Comparison of ENCODE assay signal across 14 mouse cellular contexts in genomic region chr13:84754821-84755725, GRCm38 (mm10).
A peak's percentile ranks its signal among the peaks of the same experiment; 100 is the strongest.
DNase-seq lines count a peak whose midpoint lies in the region; ATAC-seq and TF ChIP-seq lines count a peak whose summit lies in the region.
"Had no signal": no experiment of that assay in that cellular context is flagged by ENCODE, and none has a peak within 500 bp of the region (broad histone marks: within the 10 kb centered on the region; RNA-seq: fewer than 3 reads in every experiment).

No protein-coding gene starts in this region.

- peaks cover 9% of the 10 kb centered on the region; the same call in 1 of the 2 replicates for H3K4me1 ChIP-seq in cerebellum, adult 2 months (ENCODE audit: control insufficient read depth, insufficient read depth, low read length)
- peaks cover 11% of the 10 kb centered on the region; the same call in 1 of the 2 replicates for H3K4me1 ChIP-seq in midbrain, embryonic 12.5 days
- H3K4me1 ChIP-seq in midbrain, postnatal 0 days (ENCODE audit: insufficient read depth, low read length): no peaks in the 10 kb centered on the region
- peaks cover 51% of the 10 kb centered on the region for H3K4me1 ChIP-seq in forebrain, embryonic 13.5 days
- H3K4me1 ChIP-seq: embryonic facial prominence, embryonic 15.5 days; limb, embryonic 10.5 days; liver, embryonic 15.5 days had no signal

- no peak overlapping the region for H3K4me2 ChIP-seq in midbrain, embryonic 12.5 days (replicated peaks)
- H3K4me2 ChIP-seq in midbrain, postnatal 0 days (ENCODE audit: low read depth, low read length, poor library complexity, severe bottlenecking): no peak overlapping the region
- H3K4me2 ChIP-seq in forebrain, embryonic 13.5 days: peak overlapping the region; percentile 35
- H3K4me2 ChIP-seq: embryonic facial prominence, embryonic 15.5 days; liver, embryonic 15.5 days had no signal

- no peaks in the 10 kb centered on the region for H3K27me3 ChIP-seq in cerebellum, adult 2 months (ENCODE audit: control insufficient read depth, insufficient read depth, low read length)
- peaks cover 3% of the 10 kb centered on the region; the same call in 1 of the 2 replicates for H3K27me3 ChIP-seq in midbrain, embryonic 12.5 days
- no peaks in the 10 kb centered on the region for H3K27me3 ChIP-seq in midbrain, postnatal 0 days (ENCODE audit: insufficient read depth, low read length)
- H3K27me3 ChIP-seq in forebrain, embryonic 13.5 days: no peaks in the 10 kb centered on the region
- H3K27me3 ChIP-seq: embryonic facial prominence, embryonic 15.5 days; liver, embryonic 15.5 days had no signal

- no peak overlapping the region for H3K4me3 ChIP-seq in cerebellum, adult 2 months (replicated peaks; ENCODE audit: insufficient read depth, low read depth, low read length)
- no peak overlapping the region for H3K4me3 ChIP-seq in midbrain, embryonic 12.5 days
- no peak overlapping the region for H3K4me3 ChIP-seq in midbrain, postnatal 0 days (ENCODE audit: low read depth, low read length)
- peak overlapping the region; percentile 5 for H3K4me3 ChIP-seq in forebrain, embryonic 13.5 days
- H3K4me3 ChIP-seq: embryonic facial prominence, embryonic 15.5 days; limb, embryonic 10.5 days; liver, embryonic 15.5 days had no signal

- peak; percentile 49 to 55 for DNase-seq in cerebellum, adult 2 months
- DNase-seq in cerebellum, adult 11-12 months: no peak
- DNase-seq in midbrain, postnatal 0 days (ENCODE audit: low spot score): no peak
- DNase-seq in retina, postnatal 1 day: peak; percentile 30
- DNase-seq in lung, postnatal 14 days: no peak
- DNase-seq in yolk sac, embryonic 10.5 days (ENCODE audit: low spot score): no peak
- DNase-seq: adrenal gland, postnatal 14 days; kidney, adult 9 months; lung, postnatal 4 days had no signal

- peak overlapping the region; percentile 73 for H3K27ac ChIP-seq in cerebellum, adult 2 months (ENCODE audit: insufficient read depth, low read length)
- H3K27ac ChIP-seq in midbrain, embryonic 12.5 days (replicated peaks): peak overlapping the region; percentile 35; the same call in 1 of the 2 replicates
- no peak overlapping the region for H3K27ac ChIP-seq in midbrain, postnatal 0 days (ENCODE audit: low read depth, low read length)
- peak overlapping the region; percentile 88 for H3K27ac ChIP-seq in forebrain, embryonic 13.5 days
- H3K27ac ChIP-seq: embryonic facial prominence, embryonic 15.5 days; limb, embryonic 10.5 days; liver, embryonic 15.5 days had no signal

- H3K9me3 ChIP-seq in midbrain, embryonic 12.5 days: no peaks in the 10 kb centered on the region
- no peaks in the 10 kb centered on the region for H3K9me3 ChIP-seq in midbrain, postnatal 0 days (ENCODE audit: low read length)
- H3K9me3 ChIP-seq in forebrain, embryonic 13.5 days (replicated peaks): no peaks in the 10 kb centered on the region
- H3K9me3 ChIP-seq: embryonic facial prominence, embryonic 15.5 days; limb, embryonic 10.5 days; liver, embryonic 15.5 days had no signal

- H3K36me3 ChIP-seq in midbrain, embryonic 12.5 days: no peaks in the 10 kb centered on the region
- no peaks in the 10 kb centered on the region for H3K36me3 ChIP-seq in midbrain, postnatal 0 days (ENCODE audit: insufficient read depth, low read length)
- no peaks in the 10 kb centered on the region for H3K36me3 ChIP-seq in forebrain, embryonic 13.5 days (ENCODE audit: poor library complexity, severe bottlenecking)
- H3K36me3 ChIP-seq: embryonic facial prominence, embryonic 15.5 days; limb, embryonic 10.5 days; liver, embryonic 15.5 days had no signal

- TF ChIP-seq POLR2A in cerebellum, adult 2 months (IDR thresholded peaks at IDR 0.05; ENCODE audit: borderline replicate concordance, insufficient read depth, low read length): peak; percentile 19; the same call in 1 of the 2 replicates

- TF ChIP-seq CTCF in cerebellum, adult 2 months (IDR thresholded peaks at IDR 0.05; ENCODE audit: borderline replicate concordance, insufficient read depth, low read depth, low read length): no peak
- no peak for TF ChIP-seq CTCF in midbrain, postnatal 0 days (IDR thresholded peaks at IDR 0.05)

- H3K9ac ChIP-seq in midbrain, embryonic 12.5 days (replicated peaks): no peak overlapping the region
- H3K9ac ChIP-seq in midbrain, postnatal 0 days (replicated peaks; ENCODE audit: low read length, poor library complexity, severe bottlenecking): no peak overlapping the region
- peak overlapping the region; percentile 58 for H3K9ac ChIP-seq in forebrain, embryonic 13.5 days
- H3K9ac ChIP-seq: embryonic facial prominence, embryonic 15.5 days; liver, embryonic 15.5 days had no signal

- WGBS in cerebellum, adult 2 months: 31% methylated on average over 8 of the region's 8 CpGs
- WGBS in midbrain, embryonic 12.5 days: 81% methylated on average over 8 of the region's 8 CpGs
- WGBS in midbrain, postnatal 0 days: 73% methylated on average over 8 of the region's 8 CpGs
- 48% methylated on average over 8 of the region's 8 CpGs for WGBS in forebrain, embryonic 13.5 days

- no peak for ATAC-seq in midbrain, embryonic 12.5 days (ENCODE audit: low FRiP score, low read depth)
- no peak; the same call in 1 of the 2 replicates for ATAC-seq in midbrain, postnatal 0 days (ENCODE audit: low FRiP score)
- no peak for ATAC-seq in forebrain, embryonic 13.5 days

Comparison
In these comparisons a context has a peak if more than half of its experiments do, and no peak if none do; other contexts are left out.
1. DNase-seq: peak in cerebellum, adult 2 months (2 of 2) and retina, postnatal 1 day (single experiment); none in cerebellum, adult 11-12 months (single experiment), midbrain, postnatal 0 days (single experiment), lung, postnatal 14 days (single experiment) and yolk sac, embryonic 10.5 days (single experiment).